Mouse (Mus musculus) liver, postnatal 0 days (tissue): ENCODE results near the gene Etnk1.

Source experiments
- CTCF ChIP-seq: sonication (generic); IDR thresholded peaks from 2 replicates; pipeline ENCODE4 v1.5.1; 2016; ENCODE audit warnings: antibody characterized with exemption, low read depth
- EP300 ChIP-seq: IDR thresholded peaks from 2 replicates; pipeline ENCODE4 v1.6.1; 2016; ENCODE audit warnings: antibody characterized with exemption, low read depth, mild to moderate bottlenecking

DNA sequence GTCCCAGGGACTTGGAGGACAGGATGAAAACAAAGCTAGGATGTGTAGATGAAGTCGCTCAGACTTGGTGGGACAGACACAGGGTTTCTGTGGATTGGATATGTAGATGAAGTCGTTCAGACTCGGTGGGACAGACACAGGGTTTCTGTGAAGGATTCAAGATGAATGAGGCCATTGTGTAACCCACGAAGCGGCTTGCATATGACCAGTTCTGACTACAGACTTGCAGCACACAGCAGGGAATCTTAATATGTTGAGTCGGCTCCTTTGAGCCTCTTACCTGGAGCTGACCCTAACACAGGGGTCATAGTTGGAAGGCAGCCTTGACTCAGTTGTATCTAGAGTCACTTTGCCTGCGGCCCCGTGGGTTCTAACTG is 94.3 kb downstream of the Etnk1 start:
- TF ChIP-seq CTCF (no peak), EP300 (no peak)
